Mouse (Mus musculus): ENCODE data around the gene Ttc21a. TPM values are rescaled to one million over a fixed set of nuclear protein-coding genes. Genes with fewer than 3 reads are reported as not detected.

Ttc21a gene
- polyA plus RNA-seq, 1 experiment from 2014 or later, result 0.38 TPM

DNA sequence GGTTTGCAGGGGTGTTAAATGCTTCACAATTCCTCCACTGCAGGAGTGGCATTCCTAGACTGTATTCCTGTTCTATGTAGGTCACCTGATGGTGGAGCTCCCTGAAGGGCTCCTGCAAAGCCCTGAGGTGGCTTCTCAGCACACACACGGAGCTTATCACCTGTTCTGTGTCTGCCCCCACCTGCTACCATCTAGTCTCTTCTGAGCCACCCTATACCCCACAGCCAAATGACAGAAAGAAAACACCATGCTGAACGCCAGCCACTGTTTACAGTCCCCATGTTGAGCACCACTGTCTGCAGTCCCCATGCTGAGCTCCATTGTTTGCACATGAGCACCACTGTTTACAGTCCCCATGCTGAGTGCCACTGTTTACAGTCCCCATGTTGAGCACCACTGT, 42.3 kb downstream of the Ttc21a start:
- H3K27me3 ChIP-seq (replicated peaks), result peaks cover 13% of the 10 kb centered on the region
- H3K9me3 ChIP-seq, result no peaks in the 10 kb centered on the region
- peaks cover 53% of the 10 kb centered on the region for H3K4me1 ChIP-seq
- H3K4me2 ChIP-seq (replicated peaks), result no peak overlapping the region
- WGBS, result 50% methylated on average over 2 of the region's 2 CpGs
- H3K4me3 ChIP-seq, result no peak overlapping the region
- H3K36me3 ChIP-seq, result no peaks in the 10 kb centered on the region
- no peak overlapping the region for H3K27ac ChIP-seq
- ATAC-seq (ENCODE audit: low FRiP score, low read depth), result no peak
- H3K9ac ChIP-seq, result no peak overlapping the region

DNA sequence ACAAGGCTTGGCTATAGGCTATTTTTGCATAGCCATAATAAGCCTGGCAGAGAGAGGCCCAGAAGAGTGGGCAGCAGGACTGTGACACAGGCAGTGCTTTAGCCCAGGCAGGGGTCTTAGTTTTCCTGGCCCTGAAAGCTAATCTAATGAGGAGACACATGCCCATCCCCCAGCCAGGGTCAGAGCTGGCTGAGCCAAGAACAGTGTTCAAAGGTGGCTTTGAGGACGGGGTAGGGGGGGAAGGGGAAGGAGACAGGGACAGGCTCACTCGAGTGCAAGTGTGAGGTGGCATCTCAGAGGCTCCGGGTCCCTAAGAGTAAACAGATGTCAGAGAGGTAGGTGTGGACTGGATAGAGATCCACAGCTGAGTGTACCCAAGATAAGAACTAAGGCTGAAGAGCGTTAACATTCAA, 43.4 kb downstream of the Ttc21a start:
- no peak overlapping the region for H3K9ac ChIP-seq
- H3K4me1 ChIP-seq, result peaks cover 53% of the 10 kb centered on the region
- H3K27ac ChIP-seq, result no peak overlapping the region
- no peak overlapping the region for H3K4me3 ChIP-seq
- H3K36me3 ChIP-seq, result no peaks in the 10 kb centered on the region
- no peaks in the 10 kb centered on the region for H3K9me3 ChIP-seq
- no peak for ATAC-seq (ENCODE audit: low FRiP score, low read depth)
- H3K27me3 ChIP-seq (replicated peaks), result peaks cover 13% of the 10 kb centered on the region
- peak overlapping the region; percentile 88 for H3K4me2 ChIP-seq (replicated peaks)
- WGBS, result 10% methylated on average over 4 of the region's 4 CpGs

DNA sequence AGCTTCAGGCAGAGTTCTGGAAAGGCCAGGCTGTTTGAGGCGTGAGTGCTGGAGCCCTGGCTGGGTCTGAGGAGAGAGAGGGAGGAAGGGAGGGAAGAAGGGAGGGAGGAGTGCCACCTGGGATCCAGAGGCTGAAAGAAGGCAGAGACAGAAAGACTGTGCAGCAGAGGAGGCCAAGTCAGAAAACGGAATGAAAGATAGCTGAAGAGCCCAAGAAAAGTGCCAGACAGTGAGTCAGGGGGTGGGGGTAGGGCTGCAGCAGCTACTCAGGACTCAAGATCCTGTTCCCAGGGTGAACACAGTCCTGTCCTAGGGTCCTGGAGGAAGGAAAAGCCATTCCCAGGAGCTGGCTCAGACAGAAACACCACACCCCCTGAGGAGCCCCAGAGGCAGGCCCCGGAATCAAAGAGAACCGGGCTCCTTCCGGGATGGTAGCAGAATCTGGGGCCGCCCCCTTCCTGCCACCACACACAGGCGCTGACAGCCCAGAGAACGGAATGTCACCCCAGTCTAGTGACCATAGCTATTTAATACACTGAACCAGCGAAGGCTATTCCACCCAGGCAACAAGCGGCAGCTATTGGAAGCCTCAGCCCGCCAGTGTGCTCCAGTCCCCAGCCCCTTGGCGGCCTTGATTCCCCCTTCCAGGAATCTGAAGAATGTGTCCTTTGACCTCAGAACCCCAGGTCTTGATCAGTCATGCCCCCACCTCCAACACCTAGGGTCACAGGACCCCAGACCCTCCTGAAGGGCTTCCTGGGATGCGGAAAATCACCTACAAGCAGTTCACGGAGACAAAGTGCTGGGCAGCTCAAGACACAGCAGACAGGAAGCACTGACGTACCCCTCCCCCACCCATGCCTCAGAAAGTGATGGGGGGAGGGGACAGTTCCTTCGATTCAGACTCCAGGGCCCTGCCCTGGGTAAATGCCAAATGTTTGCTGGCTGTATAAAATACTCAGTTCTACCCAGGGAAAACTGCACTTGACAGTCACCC, 44.1 kb downstream of the Ttc21a start:
- H3K27ac ChIP-seq, result peak overlapping the region; percentile 46; the same call in 1 of the 2 replicates
- peaks cover 13% of the 10 kb centered on the region for H3K27me3 ChIP-seq (replicated peaks)
- H3K9ac ChIP-seq, result 0 out of 2 replicates have a peak overlapping the region, but pooled peaks have one; percentile 21
- 2% methylated on average over 16 of the region's 16 CpGs for WGBS
- H3K36me3 ChIP-seq, result no peaks in the 10 kb centered on the region
- peak; percentile 30 for ATAC-seq (ENCODE audit: low FRiP score, low read depth)
- H3K4me3 ChIP-seq, result peak overlapping the region; percentile 20
- peak overlapping the region; percentile 88 for H3K4me2 ChIP-seq (replicated peaks)
- no peaks in the 10 kb centered on the region for H3K9me3 ChIP-seq
- H3K4me1 ChIP-seq, result peaks cover 53% of the 10 kb centered on the region

DNA sequence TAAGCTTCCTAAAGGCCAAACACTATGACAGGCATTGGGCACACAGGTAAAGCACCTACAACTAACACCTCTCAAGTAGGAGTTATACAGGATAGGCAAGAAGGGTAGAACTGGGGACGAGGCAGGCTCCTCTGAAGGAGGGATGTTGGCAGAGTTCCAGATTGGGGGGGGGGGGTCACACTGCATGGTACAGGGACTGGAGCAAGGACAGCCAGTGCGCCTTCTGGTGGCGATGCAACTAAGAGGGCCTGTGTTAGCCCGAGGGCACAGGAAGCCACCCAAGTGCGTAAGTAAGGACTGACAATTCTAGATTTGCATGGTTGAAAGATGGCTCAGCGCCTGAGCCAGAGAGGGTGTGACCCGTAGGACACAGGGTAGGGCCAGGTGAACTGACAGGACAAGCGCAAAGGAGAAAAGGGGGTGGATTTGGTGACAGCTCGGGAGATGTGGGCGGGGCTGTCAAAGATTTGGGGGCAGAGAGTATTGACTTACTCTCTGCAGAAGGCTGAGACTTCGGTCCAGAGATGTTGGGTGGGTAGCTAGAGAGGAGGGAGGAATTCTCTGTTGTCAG, 44.9 kb downstream of the Ttc21a start:
- ATAC-seq (ENCODE audit: low FRiP score, low read depth), result peak; percentile 9; the same call in 1 of the 2 replicates
- 4% methylated on average over 11 of the region's 11 CpGs for whole genome bisulfite sequencing
- H3K4me1 ChIP-seq, result peaks cover 50% of the 10 kb centered on the region
- no peak overlapping the region for H3K27ac ChIP-seq
- no peaks in the 10 kb centered on the region for H3K36me3 ChIP-seq
- no peaks in the 10 kb centered on the region for H3K9me3 ChIP-seq
- no peak overlapping the region for H3K9ac ChIP-seq
- H3K27me3 ChIP-seq (replicated peaks), result peaks cover 13% of the 10 kb centered on the region
- H3K4me3 ChIP-seq, result peak overlapping the region; percentile 56; the same call in 1 of the 2 replicates
- H3K4me2 ChIP-seq (replicated peaks), result peak overlapping the region; percentile 88

DNA sequence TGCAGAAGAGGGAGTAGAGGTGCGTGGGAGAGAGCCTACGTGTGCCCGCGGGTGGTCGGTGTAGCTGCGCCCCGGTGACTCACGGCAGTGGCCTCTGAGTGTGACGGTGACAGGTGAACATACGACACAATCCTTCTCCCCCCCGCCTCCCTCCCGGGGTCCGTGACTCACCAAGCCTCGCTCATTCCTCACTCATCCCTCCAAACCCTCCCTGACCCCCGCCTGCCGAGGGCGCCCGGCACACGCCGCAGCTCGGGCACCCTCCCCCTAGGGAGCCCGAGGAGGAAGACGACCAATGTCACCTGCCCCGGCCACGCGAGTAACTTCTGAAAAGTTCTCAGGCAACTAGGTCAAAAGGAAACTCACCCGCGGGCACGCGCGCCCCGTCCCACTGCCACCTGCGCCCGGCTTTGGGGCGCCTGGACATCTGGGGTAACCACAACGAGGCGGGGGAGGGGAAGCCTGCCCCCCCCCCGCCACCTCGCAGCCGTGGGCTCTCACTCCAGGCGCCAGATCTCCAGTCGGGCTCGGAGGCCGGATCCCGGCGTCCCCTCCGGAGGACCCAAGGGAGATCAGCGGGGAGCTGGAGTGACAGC, 45.6 kb downstream of the Ttc21a start:
- Histone ChIP-seq H3K9ac (peak overlapping the region; percentile 56), H3K4me2 (replicated peaks) (peak overlapping the region; percentile 88), H3K27ac (no peak overlapping the region), H3K27me3 (replicated peaks) (peaks cover 13% of the 10 kb centered on the region), H3K4me1 (peaks cover 43% of the 10 kb centered on the region), H3K9me3 (no peaks in the 10 kb centered on the region), H3K4me3 (peak overlapping the region; percentile 56), H3K36me3 (no peaks in the 10 kb centered on the region)
- peak; percentile 3; the same call in 1 of the 2 replicates for ATAC-seq (ENCODE audit: low FRiP score, low read depth)
- 2% methylated on average over 48 of the region's 48 CpGs for WGBS

DNA sequence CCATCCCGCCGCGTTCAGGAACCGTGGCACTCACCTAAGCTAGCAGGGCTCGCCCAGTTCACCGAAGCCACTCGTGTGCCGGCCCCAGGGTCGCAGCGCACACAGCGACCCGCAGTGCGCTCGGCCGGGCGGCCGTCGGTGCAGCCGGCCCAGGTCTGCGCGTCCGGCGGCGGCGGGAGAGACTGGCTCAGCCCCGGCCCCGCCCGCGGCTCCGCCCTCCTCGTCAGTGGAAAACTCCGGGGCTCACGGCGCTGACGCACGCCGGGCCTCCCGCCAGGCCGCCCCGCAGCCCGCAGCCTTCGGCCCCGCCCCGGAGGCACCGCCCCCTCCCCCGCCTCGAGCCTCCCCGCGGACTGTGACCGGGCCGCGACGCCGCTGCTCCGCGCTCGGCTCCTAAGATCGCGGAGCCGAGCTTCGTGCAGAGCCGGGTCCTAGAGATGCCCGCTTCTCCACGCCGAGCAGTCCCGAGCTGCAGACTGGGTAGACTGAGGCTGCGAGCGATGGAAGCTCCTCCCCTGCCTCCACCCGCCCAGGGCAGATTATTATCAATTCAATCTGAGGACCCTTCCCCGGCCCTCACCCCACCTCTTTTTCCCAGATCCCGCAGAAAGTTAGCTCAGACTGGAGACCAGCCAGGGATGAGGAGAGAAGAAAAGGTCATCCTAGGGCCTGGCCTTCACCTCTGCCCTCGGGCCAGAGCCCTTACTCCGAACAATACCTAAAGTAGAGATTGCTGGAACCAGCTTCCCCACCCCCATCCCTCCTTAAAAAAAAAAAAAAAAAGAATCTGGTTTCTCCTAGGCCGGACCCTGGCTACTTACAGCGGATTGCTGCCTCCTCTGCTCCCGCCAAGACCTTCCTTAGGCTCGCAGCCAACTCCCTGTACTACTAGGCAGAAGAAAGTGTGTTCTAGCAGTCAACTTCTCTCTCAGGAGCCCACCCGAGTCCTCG, 46.5 kb downstream of the Ttc21a start:
- H3K9me3 ChIP-seq, result no peaks in the 10 kb centered on the region
- WGBS, result under 1% methylated on average over 76 of the region's 79 CpGs
- H3K4me1 ChIP-seq, result peaks cover 37% of the 10 kb centered on the region
- H3K4me2 ChIP-seq (replicated peaks), result peak overlapping the region; percentile 88
- ATAC-seq (ENCODE audit: low FRiP score, low read depth), result peak; percentile 61
- peak overlapping the region; percentile 56 for H3K4me3 ChIP-seq
- H3K27me3 ChIP-seq (replicated peaks), result peaks cover 13% of the 10 kb centered on the region
- no peak overlapping the region for H3K27ac ChIP-seq
- peak overlapping the region; percentile 56 for H3K9ac ChIP-seq
- H3K36me3 ChIP-seq, result no peaks in the 10 kb centered on the region

DNA sequence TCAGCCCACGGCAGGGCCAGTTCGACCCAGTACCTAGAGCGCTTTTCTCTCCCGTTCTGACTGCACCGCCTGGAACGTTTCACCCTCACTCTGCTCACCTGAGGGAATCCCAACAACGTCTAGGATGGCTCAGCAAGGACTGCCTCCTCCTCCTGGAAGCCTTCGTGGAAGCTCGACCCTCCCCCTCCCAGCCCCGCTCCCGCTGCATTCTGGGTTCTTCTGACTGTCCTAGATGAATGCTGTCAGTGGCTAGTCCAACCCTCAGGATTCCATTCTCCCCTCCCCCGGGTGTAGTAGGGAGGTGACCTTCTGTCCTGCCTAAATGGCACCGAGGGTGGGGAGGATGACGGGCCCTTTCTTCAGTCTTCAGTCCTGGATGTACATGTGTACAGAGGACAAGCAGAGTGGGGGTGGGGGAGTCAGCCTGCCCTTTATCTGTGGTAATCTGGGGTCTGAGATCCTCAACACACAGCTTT, 47.2 kb downstream of the Ttc21a start, which contains the start of gene Csrnp1:
Gene Csrnp1 (minus strand): TSS at position 123 of the 476 bp plus-strand sequence.
- Histone ChIP-seq H3K36me3 (no peaks in the 10 kb centered on the region), H3K9me3 (no peaks in the 10 kb centered on the region), H3K9ac (peak within 1 kb of the TSS; percentile 56), H3K4me1 (peaks cover 37% of the 10 kb centered on the region), H3K4me2 (replicated peaks) (peak within 1 kb of the TSS; percentile 88), H3K27ac (no peak within 1 kb of the TSS), H3K4me3 (peak within 1 kb of the TSS; percentile 56), H3K27me3 (replicated peaks) (peaks cover 13% of the 10 kb centered on the region)
- 8% methylated on average over 14 of the region's 14 CpGs for WGBS
- no peak for ATAC-seq (ENCODE audit: low FRiP score, low read depth)

DNA sequence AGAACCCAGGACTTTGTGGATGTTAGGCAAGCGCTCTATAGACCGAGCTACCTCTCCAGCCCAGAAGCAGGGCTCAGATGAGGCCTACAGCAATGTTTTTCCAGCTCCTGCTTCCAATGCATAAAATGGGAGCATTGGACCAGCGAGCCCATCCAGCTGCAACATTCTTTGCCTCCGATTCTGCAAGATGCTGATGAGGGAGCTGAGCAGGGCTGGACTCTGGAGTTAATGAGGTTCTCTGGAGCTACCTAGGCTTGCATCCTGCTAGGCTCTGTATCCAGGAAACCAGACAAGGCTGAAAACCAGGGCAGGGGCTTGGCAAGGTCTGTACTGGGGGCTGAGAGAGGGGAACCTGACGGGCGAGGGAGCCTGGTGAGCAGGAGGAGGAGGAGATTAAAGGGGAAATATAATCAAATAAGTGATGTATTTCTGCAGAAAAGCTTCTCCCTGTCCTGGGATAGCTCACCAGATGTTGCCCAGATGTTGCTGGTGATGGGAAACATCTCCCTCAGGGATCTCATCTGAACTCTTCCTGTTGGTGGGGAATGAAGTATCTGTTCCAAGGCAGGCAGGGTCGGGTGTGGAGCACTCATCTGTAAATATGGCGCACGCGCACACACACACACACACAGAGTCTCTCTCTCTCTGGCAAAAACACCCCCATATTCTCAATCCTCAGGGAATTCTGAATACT, 48.6 kb downstream of the Ttc21a start:
- peaks cover 13% of the 10 kb centered on the region for H3K27me3 ChIP-seq (replicated peaks)
- no peak overlapping the region for H3K4me2 ChIP-seq (replicated peaks)
- H3K9ac ChIP-seq, result no peak overlapping the region
- H3K4me1 ChIP-seq, result peaks cover 32% of the 10 kb centered on the region
- H3K4me3 ChIP-seq, result no peak overlapping the region
- H3K36me3 ChIP-seq, result no peaks in the 10 kb centered on the region
- WGBS, result 76% methylated on average over 10 of the region's 10 CpGs
- no peaks in the 10 kb centered on the region for H3K9me3 ChIP-seq
- H3K27ac ChIP-seq, result no peak overlapping the region
- no peak for ATAC-seq (ENCODE audit: low FRiP score, low read depth)

DNA sequence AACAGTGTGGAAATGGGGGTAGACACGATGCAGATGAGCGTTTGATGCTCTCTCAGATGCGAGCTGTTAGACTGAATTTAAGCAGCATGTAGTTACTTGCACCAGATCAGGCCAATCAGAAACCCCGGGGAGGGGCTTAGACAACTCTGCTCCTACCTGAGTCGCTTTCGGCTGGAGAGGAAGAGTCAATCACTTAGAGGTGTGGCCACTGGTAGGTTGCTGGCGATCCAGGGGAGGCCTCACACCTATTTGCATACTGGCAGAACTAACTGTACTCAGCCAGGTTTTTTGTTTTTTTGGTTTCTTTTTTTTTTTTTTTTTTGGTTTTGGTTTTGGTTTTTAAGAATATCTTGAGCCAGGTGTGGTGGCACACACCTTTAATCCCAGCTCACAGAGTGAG, 50.9 kb downstream of the Ttc21a start:
- peaks cover 9% of the 10 kb centered on the region for H3K4me1 ChIP-seq
- no peak overlapping the region for H3K27ac ChIP-seq
- H3K4me2 ChIP-seq (replicated peaks), result no peak overlapping the region
- peaks cover 7% of the 10 kb centered on the region for H3K27me3 ChIP-seq (replicated peaks)
- no peak overlapping the region for H3K4me3 ChIP-seq
- H3K36me3 ChIP-seq, result no peaks in the 10 kb centered on the region
- WGBS, result 37% methylated on average over 7 of the region's 7 CpGs
- H3K9ac ChIP-seq, result no peak overlapping the region
- H3K9me3 ChIP-seq, result no peaks in the 10 kb centered on the region
- no peak for ATAC-seq (ENCODE audit: low FRiP score, low read depth)

DNA sequence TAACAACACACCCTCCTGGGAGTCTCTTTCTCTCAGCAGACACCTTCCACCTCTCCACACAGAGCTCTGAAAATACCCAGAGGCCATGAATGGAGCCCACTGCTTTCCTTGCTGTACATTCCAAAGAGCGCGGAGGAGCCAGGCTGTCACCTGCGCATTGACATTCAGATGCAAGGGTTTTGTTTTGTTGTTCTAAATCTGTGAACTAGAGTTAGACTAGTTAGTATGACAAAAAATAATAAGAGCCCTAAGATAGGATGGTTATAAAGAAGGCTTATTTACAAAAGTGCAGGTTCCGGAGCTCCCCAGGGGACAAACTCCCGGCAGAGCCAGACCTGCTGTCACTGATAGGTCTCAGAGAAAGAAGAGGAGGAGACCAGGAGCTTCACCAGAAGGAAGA, 53.9 kb downstream of the Ttc21a start:
- Histone ChIP-seq H3K27me3 (replicated peaks) (no peaks in the 10 kb centered on the region), H3K9ac (no peak overlapping the region), H3K4me2 (replicated peaks) (no peak overlapping the region), H3K9me3 (no peaks in the 10 kb centered on the region), H3K27ac (no peak overlapping the region), H3K4me3 (no peak overlapping the region), H3K36me3 (no peaks in the 10 kb centered on the region), H3K4me1 (no peaks in the 10 kb centered on the region)
- no peak for ATAC-seq (ENCODE audit: low FRiP score, low read depth)
- WGBS, result 23% methylated on average over 5 of the region's 5 CpGs

All from neural tube, embryonic 12.5 days (tissue).